Mouse (Mus musculus) spleen, postnatal 36 days (tissue): ENCODE results near the gene Arhgap44.

Source experiments
- DNase-seq, 2 experiments: peaks; one replicate each; pipeline ENCODE4 v3.0.0; 2022; ENCODE audit warnings: low spot score in 2 of 2, mixed read lengths in 1 of 2

Arhgap44 gene

GRCm38 (mm10) chr11:65006047-65006446 is 156.7 kb downstream of the Arhgap44 start:
- DNase-seq = no peak

GRCm38 (mm10) chr11:65004836-65005235 is 157.9 kb downstream of the Arhgap44 start:
- DNase-seq = no peak

- no peak for DNase-seq
Measured at GRCm38 (mm10) chr11:65003611-65004010, 159.2 kb downstream of the Arhgap44 start.

- no peak for DNase-seq
Measured at GRCm38 (mm10) chr11:65001729-65002128, 161.0 kb downstream of the Arhgap44 start.

- DNase-seq = no peak
Measured at GRCm38 (mm10) chr11:64999685-65000084, 163.1 kb downstream of the Arhgap44 start.

GRCm38 (mm10) chr11:64998439-64998838 is 164.3 kb downstream of the Arhgap44 start:
- DNase-seq = no peak

- DNase-seq = no peak
Measured at GRCm38 (mm10) chr11:64988556-64988955, 174.2 kb downstream of the Arhgap44 start.

- DNase-seq = no peak
Measured at GRCm38 (mm10) chr11:64979489-64979845, 183.3 kb downstream of the Arhgap44 start.

GRCm38 (mm10) chr11:64978720-64979488 is 183.9 kb downstream of the Arhgap44 start, which contains the start of gene Elac2:
Gene Elac2, plus strand, starts transcription at chr11:64979038.
- peak; percentile 95 to 96 for DNase-seq

GRCm38 (mm10) chr11:64972418-64972817 is 190.3 kb downstream of the Arhgap44 start:
- DNase-seq = no peak

GRCm38 (mm10) chr11:64971471-64971988 is 191.2 kb downstream of the Arhgap44 start:
- DNase-seq = no peak

GRCm38 (mm10) chr11:64968939-64969342 is 193.8 kb downstream of the Arhgap44 start:
- no peak for DNase-seq

- DNase-seq = no peak
Measured at GRCm38 (mm10) chr11:64968507-64968906, 194.3 kb downstream of the Arhgap44 start.

GRCm38 (mm10) chr11:64962629-64963028 is 200.1 kb downstream of the Arhgap44 start:
- DNase-seq = no peak

- no peak for DNase-seq
Measured at GRCm38 (mm10) chr11:64956962-64957729, 205.6 kb downstream of the Arhgap44 start.
